Mouse (Mus musculus) CH12.LX (cell line): Measurements from ENCODE around the gene Tssk6. TPM values are rescaled to one million over a fixed set of nuclear protein-coding genes. Genes with fewer than 3 reads are reported as not detected.

ENCODE experiments used
- DNase-seq: peaks from one replicate; pipeline ENCODE4 v3.0.0-alpha.2; 2013; ENCODE audit errors: extremely low read depth
- H3K27ac ChIP-seq: 2 replicates; pipeline ENCODE4 v1.5.1; 2012; ENCODE audit warnings: low read depth, mild to moderate bottlenecking, control low read depth, moderate library complexity; ENCODE audit not compliant: insufficient read depth
- H3K27me3 ChIP-seq: replicated peaks from 2 replicates; pipeline ENCODE3; 2012; ENCODE audit warnings: inconsistent platforms
- H3K36me3 ChIP-seq, 2 experiments: replicated peaks in 1 of 2; 2 replicates each; pipeline versions ENCODE3 to v1.6.1; 2012; ENCODE audit warnings: inconsistent platforms in 1 of 2, low read length in 1 of 2, mild to moderate bottlenecking in 1 of 2, mixed read lengths in 1 of 2, moderate library complexity in 1 of 2; ENCODE audit not compliant: control insufficient read depth in 1 of 2, insufficient read depth in 1 of 2
- H3K4me1 ChIP-seq, 2 experiments: 2 replicates each; pipeline ENCODE4 v1.6.1; 2012; ENCODE audit warnings: inconsistent platforms in 1 of 2, moderate library complexity in 1 of 2; ENCODE audit not compliant: insufficient read depth in 2 of 2, control insufficient read depth in 1 of 2
- H3K4me2 ChIP-seq: 2 replicates; pipeline ENCODE4 v1.6.1; 2012; ENCODE audit warnings: low read depth, mild to moderate bottlenecking, control low read depth; ENCODE audit not compliant: poor library complexity, insufficient read depth, severe bottlenecking
- H3K4me3 ChIP-seq, 3 experiments: fragments of 150-350 bp in 1 of 3; sonication (generic) in 1 of 3; replicated peaks in 1 of 3; 2 replicates each; pipeline versions ENCODE3 to v1.5.1; 2011 to 2012; ENCODE audit warnings: low read depth in 2 of 3, low read length in 2 of 3, mild to moderate bottlenecking in 2 of 3, moderate library complexity in 2 of 3, control low read depth in 1 of 3, improper control_type of control experiment in 1 of 3, inconsistent platforms in 1 of 3, mixed read lengths in 1 of 3; ENCODE audit not compliant: poor library complexity in 1 of 3
- H3K79me2 ChIP-seq: replicated peaks from 2 replicates; pipeline ENCODE4 v1.6.1; 2012; ENCODE audit warnings: mild to moderate bottlenecking, moderate library complexity; ENCODE audit not compliant: control insufficient read depth, poor library complexity, insufficient read depth, severe bottlenecking; ENCODE audit errors: extremely low read depth
- H3K9ac ChIP-seq: 2 replicates; pipeline ENCODE4 v1.6.1; 2012; ENCODE audit warnings: low read depth, mild to moderate bottlenecking, control low read depth, moderate library complexity; ENCODE audit not compliant: insufficient read depth
- H3K9me3 ChIP-seq: replicated peaks from 2 replicates; pipeline ENCODE3; 2012; ENCODE audit warnings: low read length, inconsistent platforms, mixed read lengths
- BHLHE40 ChIP-seq: IDR thresholded peaks from 2 replicates; pipeline ENCODE4 v1.6.1; 2011; ENCODE audit warnings: mild to moderate bottlenecking, low read depth, low read length, improper control_type of control experiment
- CHD2 ChIP-seq: IDR thresholded peaks from 2 replicates; pipeline ENCODE4 v1.6.1; 2011; ENCODE audit warnings: low read length, improper control_type of control experiment
- E2F4 ChIP-seq: IDR thresholded peaks from 2 replicates; pipeline ENCODE4 v1.6.1; 2011; ENCODE audit warnings: low read depth, low read length, improper control_type of control experiment; ENCODE audit not compliant: insufficient replicate concordance
- ELF1 ChIP-seq: IDR thresholded peaks from 2 replicates; pipeline ENCODE4 v1.6.1; 2014; ENCODE audit warnings: low read depth, mild to moderate bottlenecking, inconsistent platforms, low read length, improper control_type of control experiment
- EP300 ChIP-seq: IDR thresholded peaks from 2 replicates; pipeline ENCODE4 v1.6.1; 2011; ENCODE audit warnings: low read length, improper control_type of control experiment
- ETS1 ChIP-seq: conservative IDR thresholded peaks from 2 replicates; pipeline ENCODE4 v1.6.1; 2012; ENCODE audit warnings: low read depth, mild to moderate bottlenecking, inconsistent platforms, low read length, improper control_type of control experiment, moderate library complexity
- GABPA ChIP-seq: IDR thresholded peaks from 2 replicates; pipeline ENCODE4 v1.6.1; 2012; ENCODE audit warnings: low read depth, low read length, improper control_type of control experiment, inconsistent platforms; ENCODE audit not compliant: insufficient replicate concordance
- IRF4 ChIP-seq: IDR thresholded peaks from 2 replicates; pipeline ENCODE4 v1.6.1; 2014; ENCODE audit warnings: low read depth, mild to moderate bottlenecking, inconsistent platforms, low read length, improper control_type of control experiment
- JUN ChIP-seq: IDR thresholded peaks from 2 replicates; pipeline ENCODE4 v1.6.1; 2011; ENCODE audit warnings: low read depth, mild to moderate bottlenecking, low read length, improper control_type of control experiment, moderate library complexity; ENCODE audit not compliant: insufficient read depth
- MAZ ChIP-seq: IDR thresholded peaks from 2 replicates; pipeline ENCODE4 v1.6.1; 2012; ENCODE audit warnings: low read depth, mild to moderate bottlenecking, inconsistent platforms, low read length, improper control_type of control experiment, moderate library complexity
- MEF2A ChIP-seq: IDR thresholded peaks from 2 replicates; pipeline ENCODE4 v1.6.1; 2014; ENCODE audit warnings: low read depth, mild to moderate bottlenecking, inconsistent platforms, low read length, improper control_type of control experiment, borderline replicate concordance
- MXI1 ChIP-seq: IDR thresholded peaks from 2 replicates; pipeline ENCODE4 v1.6.1; 2011; ENCODE audit warnings: mild to moderate bottlenecking, low read depth, low read length, improper control_type of control experiment
- MYC ChIP-seq: IDR thresholded peaks from 2 replicates; pipeline ENCODE4 v1.6.1; 2011; ENCODE audit warnings: low read depth, mild to moderate bottlenecking, improper control_type of control experiment, low read length
- NELFE ChIP-seq: IDR thresholded peaks from 2 replicates; pipeline ENCODE4 v1.6.1; 2011; ENCODE audit warnings: low read depth, low read length, improper control_type of control experiment
- POLR2A ChIP-seq: IDR thresholded peaks from 2 replicates; pipeline ENCODE4 v1.6.1; 2011; ENCODE audit warnings: low read depth, mild to moderate bottlenecking, improper control_type of control experiment, low read length
- POLR2AphosphoS2 ChIP-seq: IDR thresholded peaks from 2 replicates; pipeline ENCODE4 v1.6.1; 2011; ENCODE audit warnings: low read depth, low read length, improper control_type of control experiment
- RCOR1 ChIP-seq: conservative IDR thresholded peaks from 2 replicates; pipeline ENCODE4 v1.6.1; 2012; ENCODE audit warnings: low read depth, mild to moderate bottlenecking, inconsistent platforms, low read length, improper control_type of control experiment
- SIN3A ChIP-seq: IDR thresholded peaks from 2 replicates; pipeline ENCODE4 v1.6.1; 2012; ENCODE audit warnings: low read length, improper control_type of control experiment, inconsistent platforms
- SMC3 ChIP-seq: IDR thresholded peaks from 2 replicates; pipeline ENCODE4 v1.6.1; 2011; ENCODE audit warnings: low read depth, low read length, improper control_type of control experiment
- TBP ChIP-seq: conservative IDR thresholded peaks from 2 replicates; pipeline ENCODE4 v1.6.1; 2011; ENCODE audit warnings: low read depth, low read length, improper control_type of control experiment
- USF2 ChIP-seq: conservative IDR thresholded peaks from 2 replicates; pipeline ENCODE4 v1.6.1; 2011; ENCODE audit warnings: low read depth, low read length, improper control_type of control experiment
- ZC3H11A ChIP-seq: IDR thresholded peaks from 2 replicates; pipeline ENCODE4 v1.6.1; 2012; ENCODE audit warnings: low read depth, mild to moderate bottlenecking, inconsistent platforms, low read length, improper control_type of control experiment
- ZKSCAN1 ChIP-seq: IDR thresholded peaks from 2 replicates; pipeline ENCODE4 v1.6.1; 2012; ENCODE audit warnings: low read depth, inconsistent platforms, low read length, improper control_type of control experiment, borderline replicate concordance
- dilution Hi-C: fragments of 300-500 bp; cut with MboI; formaldehyde crosslinking; loops from 2 replicates; pipeline ENCODE4 v1.14.3; 2020; ENCODE audit warnings: low sequenced_read_pairs; ENCODE audit not compliant: extremely low pct_unique_long_range_greater_than_20kb, extremely low pct_ligation_motif_present
- in situ Hi-C: fragments of 300-500 bp; cut with MboI; formaldehyde crosslinking; loops from 3 replicates; pipeline ENCODE4 v1.14.3; 2019; ENCODE audit warnings: low sequenced_read_pairs, low pct_ligation_motif_present, low pct_unique_long_range_greater_than_20kb, mixed read lengths
- polyA plus RNA-seq: library from polyadenylated mRNA; unstranded; fragments of >175 nt; gene quantifications from 2 replicates; pipeline ENCODE4 v1.2.1, GENCODE M21; 2012; ENCODE audit warnings: low read depth; ENCODE audit not compliant: insufficient read length
- total RNA-seq, 2 experiments: library from RNA; depleted of rRNA; stranded (reverse); fragments of 300-350 nt in 1 of 2; fragments of >200 nt in 1 of 2; gene quantifications; 2 replicates each; pipeline ENCODE4 v1.2.3; 2012 to 2014

Tssk6 gene
- total and polyA plus RNA-seq, 3 experiments, result 0.44 to 1.8 (median 1.7) TPM

DNA sequence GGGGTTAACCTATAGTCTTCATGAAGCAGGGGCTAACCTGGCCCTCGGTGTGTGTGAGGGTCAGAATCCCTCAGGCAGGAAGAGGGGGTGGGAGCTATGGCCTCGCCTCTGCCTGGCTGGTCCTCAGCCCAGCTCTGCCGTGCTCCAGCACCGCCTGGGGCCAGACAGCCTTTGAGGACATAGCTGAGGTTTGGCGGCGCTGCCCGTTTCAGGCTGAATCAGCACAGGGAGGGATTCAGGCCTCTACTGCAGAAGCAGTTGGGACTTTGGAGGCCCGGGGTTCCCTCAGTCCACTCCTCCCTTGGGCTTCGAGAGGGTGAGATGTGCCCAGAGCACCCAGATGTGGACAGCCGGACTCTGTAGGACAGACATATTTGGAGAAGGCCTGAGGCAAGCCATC is 25.9 kb upstream of the Tssk6 start:
- TF ChIP-seq MXI1 (no peak), E2F4 (no peak), NELFE (no peak), ELF1 (no peak), MYC (no peak), ETS1 (no peak), SIN3A (no peak), ZKSCAN1 (no peak), TBP (no peak), MAZ (no peak), JUN (no peak)
- H3K4me3 ChIP-seq, result no peak overlapping the region
- no peak overlapping the region for H3K27ac ChIP-seq
- DNase-seq, result no peak
- no peaks in the 10 kb centered on the region for H3K79me2 ChIP-seq
- H3K4me2 ChIP-seq, result no peak overlapping the region
- peaks cover 0 to 2% of the 10 kb centered on the region in 2 experiments for H3K36me3 ChIP-seq
- dilution Hi-C loops, result no loop called here
- H3K9ac ChIP-seq, result no peak overlapping the region
- H3K4me1 ChIP-seq, result no peaks in the 10 kb centered on the region
- in situ Hi-C loops, result no loop called here
- no peaks in the 10 kb centered on the region for H3K27me3 ChIP-seq
- peaks cover 8% of the 10 kb centered on the region for H3K9me3 ChIP-seq

GRCm38 (mm10) chr8:69876967-69877366 is 25.0 kb upstream of the Tssk6 start:
- DNase-seq, result no peak
- Histone ChIP-seq H3K27me3 (no peaks in the 10 kb centered on the region), H3K27ac (no peak overlapping the region), H3K4me2 (no peak overlapping the region), H3K9ac (no peak overlapping the region), H3K9me3 (peaks cover 16% of the 10 kb centered on the region), H3K36me3 (peaks cover 0 to 11% of the 10 kb centered on the region in 2 experiments), H3K4me1 (no peaks in the 10 kb centered on the region), H3K79me2 (no peaks in the 10 kb centered on the region), H3K4me3 (no peak overlapping the region)
- in situ Hi-C loops (no loop called here), dilution Hi-C loops (no loop called here)
- no peak for TF ChIP-seq ETS1
- no peak for TF ChIP-seq RCOR1
- TF ChIP-seq EP300, result no peak
- no peak for TF ChIP-seq USF2
- TF ChIP-seq CHD2, result no peak
- no peak for TF ChIP-seq POLR2A
- TF ChIP-seq ZC3H11A, result no peak
- TF ChIP-seq IRF4, result no peak
- TF ChIP-seq ZKSCAN1, result no peak
- TF ChIP-seq BHLHE40, result no peak
- TF ChIP-seq GABPA, result no peak
- TF ChIP-seq MEF2A, result no peak
- TF ChIP-seq SMC3, result no peak
- TF ChIP-seq MXI1, result no peak
- TF ChIP-seq POLR2AphosphoS2, result no peak
